Mouse (Mus musculus): Measurements from ENCODE around the gene Ptchd3. TPM values are rescaled to one million over a fixed set of nuclear protein-coding genes. Genes with fewer than 3 reads are reported as not detected.

Gene Ptchd3
- under 1 TPM in 1 of 2 experiments, not detected in 1; 0.21 TPM for polyA plus RNA-seq (2017; shearing (Covaris generic))

GRCm38 (mm10) chr11:121829947-121830346, at the start of gene Ptchd3:
Gene Ptchd3, plus strand, starts transcription at chr11:121830247.

Other genes with a start within 250 kb of the Ptchd3 start
- gene B3gntl1, start 157.1 kb upstream of the Ptchd3 start, polyA plus RNA-seq (2017; shearing (Covaris generic)), result 10 to 100 TPM in 1 of 2 experiments, 1 to 10 TPM in 1; 8.4 to 12.9 TPM
- 10 to 100 TPM in 1 of 2 experiments, 1 to 10 TPM in 1; 4.5 to 16.5 TPM for gene Metrnl, start 128.7 kb upstream of the Ptchd3 start, polyA plus RNA-seq (2017; shearing (Covaris generic))